Mouse (Mus musculus) Patski (cell line): ENCODE measurements at regions not wholly inside any gene's neighbourhood (a gene's known extent, or its start where the extent isn't known, plus 50 kb on each side); places are given as distances from the start of the nearest gene placed in this dataset.

Source experiments
- ATAC-seq: fragments of 100-300 bp; one replicate; pipeline ENCODE4 v1.8.0; 2021
- CTCF ChIA-PET: fragments of 350-600 bp; sonication (Branson Sonifier 250); formaldehyde crosslinking; loops from one replicate; lab custom pipeline; 2022; ENCODE audit warnings: inconsistent platforms; lab: Charles Lee
- POLR2A ChIA-PET: fragments of 350-600 bp; sonication (Branson Sonifier 250); formaldehyde crosslinking; loops from one replicate; lab custom pipeline; 2022; ENCODE audit warnings: antibody characterized with exemption, inconsistent platforms; lab: Charles Lee
- DNase-seq: peaks from one replicate; pipeline ENCODE4 v3.0.0-alpha.2; 2011; ENCODE audit warnings: low read depth, low spot score
- H3K27me3 ChIP-seq: fragments of 371-371 bp; one replicate; pipeline ENCODE4 v1.5.1; 2021
- CTCF ChIP-seq: fragments of 100-300 bp; IDR thresholded peaks from one replicate; pipeline ENCODE4 v1.5.1; 2021
- in situ Hi-C: fragments of 300-500 bp; cut with MboI; formaldehyde crosslinking; loops from 3 replicates; pipeline ENCODE4 v1.11.1; 2018; ENCODE audit warnings: low pct_unique_long_range_greater_than_20kb, mixed read lengths

GRCm38 (mm10) chr4:53915326-53915725 lies 89.5 kb downstream of the Tmem38b start:
- no peak for DNase-seq
- no peak for TF ChIP-seq CTCF
- ChIA-PET CTCF (interaction anchor here (2.1 kb wide), 1 partner anchor 31 kb away, joined by 5 read pairs; no protein-coding TSS in a partner anchor), POLR2A (no interaction called here)
- no peak for ATAC-seq
- in situ Hi-C loops = no loop called here
- no peaks in the 10 kb centered on the region for H3K27me3 ChIP-seq

GRCm38 (mm10) chr4:53919188-53919587 lies 93.3 kb downstream of the Tmem38b start:
- ATAC-seq = no peak
- in situ Hi-C loops = no loop called here
- ChIA-PET POLR2A (no interaction called here), CTCF (interaction anchor here (1.5 to 4.6 kb wide), 3 partner anchors 32 to 180 kb away, joined by 3 to 36 read pairs (median 5); no protein-coding TSS in a partner anchor)
- TF ChIP-seq CTCF = peak; percentile 63
- no peak for DNase-seq
- H3K27me3 ChIP-seq = no peaks in the 10 kb centered on the region

GRCm38 (mm10) chr4:53920587-53920986 lies 94.7 kb downstream of the Tmem38b start:
- in situ Hi-C loops = loop anchor here (10.0 kb wide), 1 partner anchor 1324 kb away; no protein-coding TSS in a partner anchor
- ChIA-PET POLR2A (interaction anchor here (1.0 kb wide), 1 partner anchor 40 kb away, joined by 3 read pairs; no protein-coding TSS in a partner anchor), CTCF (interaction anchor here (1.1 to 4.6 kb wide), 4 partner anchors 11 to 36 kb away, joined by 3 to 36 read pairs (median 8); no protein-coding TSS in a partner anchor)
- DNase-seq (no peak), ATAC-seq (no peak)
- H3K27me3 ChIP-seq = no peaks in the 10 kb centered on the region
- TF ChIP-seq CTCF = no peak

- in situ Hi-C loops = loop anchor here (10.0 kb wide), 1 partner anchor 1014 kb away; the partner anchor contains the start of gene Zfp462
- ATAC-seq (no peak), DNase-seq (no peak)
- CTCF ChIA-PET = interaction anchor here (0.8 to 1.6 kb wide), 13 partner anchors 9 to 1314 kb away, joined by 3 to 11 read pairs (median 3); partner anchors contain the start of gene Zfp462
- no peaks in the 10 kb centered on the region for H3K27me3 ChIP-seq
- TF ChIP-seq CTCF = no peak
- POLR2A ChIA-PET = no interaction called here
Measured at GRCm38 (mm10) chr4:53931068-53931467, 105.2 kb downstream of the Tmem38b start.

GRCm38 (mm10) chr4:53931499-53931898 lies 105.7 kb downstream of the Tmem38b start:
- TF ChIP-seq CTCF = peak; percentile 86
- ATAC-seq (no peak), DNase-seq (no peak)
- ChIA-PET CTCF (interaction anchor here (0.8 to 1.6 kb wide), 15 partner anchors 10 to 1314 kb away, joined by 3 to 11 read pairs (median 3); partner anchors contain the start of gene Zfp462), POLR2A (interaction anchor here (0.6 kb wide), 1 partner anchor 1248 kb away, joined by 6 read pairs; no protein-coding TSS in a partner anchor)
- in situ Hi-C loops = loop anchor here (10.0 kb wide), 1 partner anchor 1013 kb away; the partner anchor contains the start of gene Zfp462
- H3K27me3 ChIP-seq = no peaks in the 10 kb centered on the region

GRCm38 (mm10) chr4:53935306-53935705 lies 109.5 kb downstream of the Tmem38b start:
- no peaks in the 10 kb centered on the region for H3K27me3 ChIP-seq
- ChIA-PET POLR2A (no interaction called here), CTCF (no interaction called here)
- DNase-seq (no peak), ATAC-seq (no peak)
- in situ Hi-C loops = loop anchor here (10.0 kb wide), 1 partner anchor 1009 kb away; the partner anchor contains the start of gene Zfp462
- no peak for TF ChIP-seq CTCF

- POLR2A ChIA-PET = no interaction called here
- no peak for ATAC-seq
- in situ Hi-C loops = no loop called here
- no peak for DNase-seq
- no peak for TF ChIP-seq CTCF
- no peaks in the 10 kb centered on the region for H3K27me3 ChIP-seq
- CTCF ChIA-PET = no interaction called here
Measured at GRCm38 (mm10) chr4:53948736-53949135, 122.9 kb downstream of the Tmem38b start.

GRCm38 (mm10) chr4:53949164-53949563 lies 123.3 kb downstream of the Tmem38b start:
- POLR2A ChIA-PET = no interaction called here
- ATAC-seq = no peak
- no peak for TF ChIP-seq CTCF
- CTCF ChIA-PET = no interaction called here
- in situ Hi-C loops = no loop called here
- H3K27me3 ChIP-seq = no peaks in the 10 kb centered on the region
- DNase-seq = no peak

GRCm38 (mm10) chr4:53950496-53950895 lies 124.7 kb downstream of the Tmem38b start:
- no peak for DNase-seq
- POLR2A ChIA-PET = interaction anchor here (0.5 to 0.7 kb wide), 2 partner anchors 348 to 997 kb away, joined by 6 to 7 read pairs; no protein-coding TSS in a partner anchor
- in situ Hi-C loops = no loop called here
- ATAC-seq = no peak
- CTCF ChIA-PET = interaction anchor here (1.2 kb wide), 2 partner anchors 19 to 38 kb away, joined by 4 to 6 read pairs; no protein-coding TSS in a partner anchor
- no peaks in the 10 kb centered on the region for H3K27me3 ChIP-seq
- TF ChIP-seq CTCF = no peak

GRCm38 (mm10) chr4:53951003-53951733 lies 125.3 kb downstream of the Tmem38b start:
- ChIA-PET POLR2A (interaction anchor here (0.5 to 0.7 kb wide), 2 partner anchors 347 to 996 kb away, joined by 6 to 7 read pairs; no protein-coding TSS in a partner anchor), CTCF (interaction anchor here (1.2 kb wide), 1 partner anchor 38 kb away, joined by 4 read pairs; no protein-coding TSS in a partner anchor)
- in situ Hi-C loops = no loop called here
- no peak for TF ChIP-seq CTCF
- DNase-seq (no peak), ATAC-seq (no peak)
- H3K27me3 ChIP-seq = no peaks in the 10 kb centered on the region
